Mouse (Mus musculus): ENCODE data around the gene Irx3. TPM values are rescaled to one million over a fixed set of nuclear protein-coding genes. Genes with fewer than 3 reads are reported as not detected.

The Irx3 gene
- polyA plus RNA-seq, 1 experiment from 2014 or later = 0.28 TPM

- no peaks in the 10 kb centered on the region for H3K9me3 ChIP-seq (ENCODE audit: control insufficient read depth, low read length)
- no peak overlapping the region for H3K4me2 ChIP-seq (ENCODE audit: low read depth, low read length)
- H3K4me1 ChIP-seq (ENCODE audit: control insufficient read depth, insufficient read depth, low read length) = peaks cover 3% of the 10 kb centered on the region; the same call in 1 of the 2 replicates
- H3K36me3 ChIP-seq (ENCODE audit: control insufficient read depth, insufficient read depth, low read length) = no peaks in the 10 kb centered on the region
- ATAC-seq = no peak
- no peak overlapping the region for H3K27ac ChIP-seq (ENCODE audit: low read length)
- H3K4me3 ChIP-seq (ENCODE audit: low read length) = no peak overlapping the region
- H3K27me3 ChIP-seq (replicated peaks; ENCODE audit: control insufficient read depth, insufficient read depth, low read length) = peaks cover 24% of the 10 kb centered on the region
- H3K9ac ChIP-seq (ENCODE audit: low read depth, low read length) = no peak overlapping the region
- WGBS = 58% methylated on average over 6 of the region's 6 CpGs
These were observed 8.0 kb downstream of the Irx3 start for GRCm38 (mm10) chr8:91793846-91794245.

- Histone ChIP-seq H3K4me3 (ENCODE audit: low read length) (no peak overlapping the region), H3K4me2 (ENCODE audit: low read depth, low read length) (no peak overlapping the region), H3K9me3 (ENCODE audit: control insufficient read depth, low read length) (no peaks in the 10 kb centered on the region), H3K36me3 (ENCODE audit: control insufficient read depth, insufficient read depth, low read length) (no peaks in the 10 kb centered on the region), H3K9ac (ENCODE audit: low read depth, low read length) (no peak overlapping the region), H3K27ac (ENCODE audit: low read length) (no peak overlapping the region), H3K27me3 (replicated peaks; ENCODE audit: control insufficient read depth, insufficient read depth, low read length) (no peaks in the 10 kb centered on the region; the same call in 1 of the 2 replicates), H3K4me1 (ENCODE audit: control insufficient read depth, insufficient read depth, low read length) (no peaks in the 10 kb centered on the region)
- no peak for ATAC-seq
- 76% methylated on average over 9 of the region's 9 CpGs for WGBS
These were observed 14.5 kb downstream of the Irx3 start for GRCm38 (mm10) chr8:91787194-91787895.

- Histone ChIP-seq H3K4me3 (ENCODE audit: low read length) (no peak overlapping the region), H3K4me1 (ENCODE audit: control insufficient read depth, insufficient read depth, low read length) (no peaks in the 10 kb centered on the region), H3K27me3 (replicated peaks; ENCODE audit: control insufficient read depth, insufficient read depth, low read length) (no peaks in the 10 kb centered on the region), H3K27ac (ENCODE audit: low read length) (no peak overlapping the region), H3K4me2 (ENCODE audit: low read depth, low read length) (no peak overlapping the region), H3K36me3 (ENCODE audit: control insufficient read depth, insufficient read depth, low read length) (no peaks in the 10 kb centered on the region), H3K9ac (ENCODE audit: low read depth, low read length) (no peak overlapping the region), H3K9me3 (ENCODE audit: control insufficient read depth, low read length) (no peaks in the 10 kb centered on the region)
- WGBS = 81% methylated on average over 5 of the region's 5 CpGs
- no peak for ATAC-seq
These were observed 18.9 kb downstream of the Irx3 start for GRCm38 (mm10) chr8:91782940-91783339.

GRCm38 (mm10) chr8:91782201-91782600, 19.7 kb downstream of the Irx3 start:
- Histone ChIP-seq H3K4me1 (ENCODE audit: control insufficient read depth, insufficient read depth, low read length) (no peaks in the 10 kb centered on the region), H3K36me3 (ENCODE audit: control insufficient read depth, insufficient read depth, low read length) (no peaks in the 10 kb centered on the region), H3K4me2 (ENCODE audit: low read depth, low read length) (no peak overlapping the region), H3K4me3 (ENCODE audit: low read length) (no peak overlapping the region), H3K9me3 (ENCODE audit: control insufficient read depth, low read length) (no peaks in the 10 kb centered on the region), H3K27me3 (replicated peaks; ENCODE audit: control insufficient read depth, insufficient read depth, low read length) (no peaks in the 10 kb centered on the region), H3K9ac (ENCODE audit: low read depth, low read length) (no peak overlapping the region), H3K27ac (ENCODE audit: low read length) (no peak overlapping the region)
- 71% methylated on average over 7 of the region's 7 CpGs for WGBS
- ATAC-seq = no peak

- no peak for ATAC-seq
- Histone ChIP-seq H3K4me1 (ENCODE audit: control insufficient read depth, insufficient read depth, low read length) (no peaks in the 10 kb centered on the region), H3K9me3 (ENCODE audit: control insufficient read depth, low read length) (no peaks in the 10 kb centered on the region), H3K4me2 (ENCODE audit: low read depth, low read length) (no peak overlapping the region), H3K27ac (ENCODE audit: low read length) (no peak overlapping the region), H3K9ac (ENCODE audit: low read depth, low read length) (no peak overlapping the region), H3K4me3 (ENCODE audit: low read length) (no peak overlapping the region), H3K36me3 (ENCODE audit: control insufficient read depth, insufficient read depth, low read length) (no peaks in the 10 kb centered on the region), H3K27me3 (replicated peaks; ENCODE audit: control insufficient read depth, insufficient read depth, low read length) (no peaks in the 10 kb centered on the region)
- 70% methylated on average over 3 of the region's 3 CpGs for WGBS
These were observed 21.2 kb downstream of the Irx3 start for GRCm38 (mm10) chr8:91780648-91781047.

GRCm38 (mm10) chr8:91768857-91769256, 33.0 kb downstream of the Irx3 start:
- H3K4me3 ChIP-seq (ENCODE audit: low read length) = no peak overlapping the region
- H3K9me3 ChIP-seq (ENCODE audit: control insufficient read depth, low read length) = no peaks in the 10 kb centered on the region
- no peak overlapping the region for H3K9ac ChIP-seq (ENCODE audit: low read depth, low read length)
- no peak for ATAC-seq
- no peaks in the 10 kb centered on the region for H3K4me1 ChIP-seq (ENCODE audit: control insufficient read depth, insufficient read depth, low read length)
- 57% methylated on average over 6 of the region's 6 CpGs for WGBS
- H3K27me3 ChIP-seq (replicated peaks; ENCODE audit: control insufficient read depth, insufficient read depth, low read length) = no peaks in the 10 kb centered on the region
- H3K27ac ChIP-seq (ENCODE audit: low read length) = no peak overlapping the region
- H3K36me3 ChIP-seq (ENCODE audit: control insufficient read depth, insufficient read depth, low read length) = no peaks in the 10 kb centered on the region
- H3K4me2 ChIP-seq (ENCODE audit: low read depth, low read length) = no peak overlapping the region

GRCm38 (mm10) chr8:91765411-91766034, 36.3 kb downstream of the Irx3 start:
- Histone ChIP-seq H3K4me3 (ENCODE audit: low read length) (no peak overlapping the region), H3K9ac (ENCODE audit: low read depth, low read length) (no peak overlapping the region), H3K4me1 (ENCODE audit: control insufficient read depth, insufficient read depth, low read length) (no peaks in the 10 kb centered on the region), H3K27me3 (replicated peaks; ENCODE audit: control insufficient read depth, insufficient read depth, low read length) (no peaks in the 10 kb centered on the region), H3K4me2 (ENCODE audit: low read depth, low read length) (no peak overlapping the region), H3K27ac (ENCODE audit: low read length) (no peak overlapping the region), H3K36me3 (ENCODE audit: control insufficient read depth, insufficient read depth, low read length) (no peaks in the 10 kb centered on the region), H3K9me3 (ENCODE audit: control insufficient read depth, low read length) (no peaks in the 10 kb centered on the region)
- ATAC-seq = no peak
- 67% methylated on average over 8 of the region's 8 CpGs for WGBS

- WGBS = 81% methylated on average over 7 of the region's 7 CpGs
These were observed 46.3 kb downstream of the Irx3 start for GRCm38 (mm10) chr8:91755566-91755965.

GRCm38 (mm10) chr8:91755062-91755461, 46.8 kb downstream of the Irx3 start:
- H3K9me3 ChIP-seq (ENCODE audit: control insufficient read depth, low read length) = no peaks in the 10 kb centered on the region
- no peak overlapping the region for H3K4me3 ChIP-seq (ENCODE audit: low read length)
- no peak overlapping the region for H3K4me2 ChIP-seq (ENCODE audit: low read depth, low read length)
- no peak overlapping the region for H3K9ac ChIP-seq (ENCODE audit: low read depth, low read length)
- 91% methylated on average over 9 of the region's 9 CpGs for WGBS
- ATAC-seq = no peak
- H3K4me1 ChIP-seq (ENCODE audit: control insufficient read depth, insufficient read depth, low read length) = no peaks in the 10 kb centered on the region
- H3K27me3 ChIP-seq (replicated peaks; ENCODE audit: control insufficient read depth, insufficient read depth, low read length) = no peaks in the 10 kb centered on the region
- H3K27ac ChIP-seq (ENCODE audit: low read length) = no peak overlapping the region
- H3K36me3 ChIP-seq (ENCODE audit: control insufficient read depth, insufficient read depth, low read length) = no peaks in the 10 kb centered on the region

More at GRCm38 (mm10) chr8:91755566-91755965, 46.3 kb downstream of the Irx3 start:
- H3K9ac ChIP-seq (ENCODE audit: low read depth, low read length) = no peak overlapping the region
- ATAC-seq = no peak
- no peaks in the 10 kb centered on the region for H3K27me3 ChIP-seq (replicated peaks; ENCODE audit: control insufficient read depth, insufficient read depth, low read length)
- H3K4me2 ChIP-seq (ENCODE audit: low read depth, low read length) = no peak overlapping the region
- H3K36me3 ChIP-seq (ENCODE audit: control insufficient read depth, insufficient read depth, low read length) = no peaks in the 10 kb centered on the region
- no peaks in the 10 kb centered on the region for H3K4me1 ChIP-seq (ENCODE audit: control insufficient read depth, insufficient read depth, low read length)
- H3K4me3 ChIP-seq (ENCODE audit: low read length) = no peak overlapping the region
- H3K9me3 ChIP-seq (ENCODE audit: control insufficient read depth, low read length) = no peaks in the 10 kb centered on the region
- no peak overlapping the region for H3K27ac ChIP-seq (ENCODE audit: low read length)

Data from intestine, embryonic 16.5 days (tissue).